Mouse (Mus musculus) ovary, adult 2 months (tissue): ENCODE data around the gene Lmo3. TPM values are rescaled to one million over a fixed set of nuclear protein-coding genes. Genes with fewer than 3 reads are reported as not detected.

Source experiments
- polyA plus RNA-seq: library from polyadenylated mRNA; depleted of rRNA; stranded (reverse); fragments of >200 nt; gene quantifications from 2 replicates; pipeline ENCODE4 v1.2.3, GENCODE M21; 2012; rRNA removed

Lmo3 gene
- 0.45 and 0.94 TPM in 2 replicates for polyA plus RNA-seq

DNA sequence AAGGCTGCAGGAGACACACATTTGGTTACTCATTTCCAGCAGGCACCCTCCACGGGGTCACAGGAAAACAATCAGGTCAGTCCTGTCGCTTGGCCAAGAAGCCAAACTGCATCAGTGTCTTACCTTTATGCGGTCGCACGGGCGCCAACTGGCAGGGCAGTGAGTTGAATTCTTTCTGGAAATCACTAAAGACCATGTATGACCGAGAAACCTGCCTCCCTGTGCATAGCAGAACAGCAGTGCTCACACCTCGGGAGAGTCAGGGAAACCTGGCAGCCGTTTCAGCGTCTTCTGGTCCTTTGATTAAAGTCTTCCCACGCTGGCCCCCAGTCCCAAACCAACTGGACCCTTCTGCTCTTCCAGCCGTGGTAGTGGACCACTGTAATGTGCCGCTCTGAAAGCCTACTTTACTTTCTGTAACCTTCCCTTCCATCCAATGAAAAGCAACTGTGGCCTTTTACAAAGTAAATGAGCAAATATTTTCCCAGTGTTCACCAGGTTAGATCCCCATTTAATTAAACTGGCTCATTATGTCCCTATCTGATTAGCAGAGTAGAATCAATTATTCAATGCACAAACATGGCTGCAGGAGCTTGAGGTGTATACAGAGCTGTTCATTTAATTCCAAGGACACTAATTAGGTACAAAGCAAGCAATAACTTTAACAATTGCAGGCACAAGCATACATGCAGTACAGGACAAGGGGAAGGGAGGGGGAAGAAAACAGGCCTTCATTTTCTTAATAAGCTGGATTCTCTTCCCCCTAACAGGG is at the start of gene Lmo3:
TSS of gene Lmo3 (minus strand) at position 235 of the 772 bp plus-strand sequence.

Other genes starting within 250 kb of the Lmo3 start
- gene Igbp1b, start 76.6 kb upstream of the Lmo3 start, polyA plus RNA-seq: not detected in 2 replicates